Mouse (Mus musculus) lung, embryonic 16.5 days (tissue): ENCODE data around the gene Lrp5. TPM values are rescaled to one million over a fixed set of nuclear protein-coding genes. Genes with fewer than 3 reads are reported as not detected.
A peak's percentile ranks its signal among the peaks of the same experiment; 100 is the strongest.

ENCODE experiments used
- ATAC-seq: fragments of 200-750 bp; cut with Nextera tagmentation; 2 replicates; pipeline ENCODE4 v1.8.0; 2017; ENCODE audit warnings: low read depth, mild to moderate bottlenecking, moderate library complexity
- H3K27ac ChIP-seq: fragments of 300-500 bp; sonication (generic); 2 replicates; pipeline ENCODE4 v1.5.1; 2014; ENCODE audit warnings: mild to moderate bottlenecking, control low read depth, low read length
- H3K27me3 ChIP-seq: fragments of 300-500 bp; sonication (generic); 2 replicates; pipeline ENCODE4 v1.6.1; 2014; ENCODE audit warnings: low read depth, low read length, mixed read lengths; ENCODE audit not compliant: control insufficient read depth, insufficient read depth
- H3K36me3 ChIP-seq: fragments of 300-500 bp; sonication (generic); 2 replicates; pipeline ENCODE4 v1.6.1; 2014; ENCODE audit warnings: low read length; ENCODE audit not compliant: control insufficient read depth, insufficient read depth
- H3K4me1 ChIP-seq: fragments of 300-500 bp; sonication (generic); replicated peaks from 2 replicates; pipeline ENCODE4 v1.6.1; 2014; ENCODE audit warnings: low read length, mixed read lengths; ENCODE audit not compliant: control insufficient read depth, insufficient read depth
- H3K4me2 ChIP-seq: fragments of 300-500 bp; sonication (generic); 2 replicates; pipeline ENCODE4 v1.6.1; 2014; ENCODE audit warnings: low read depth, low read length, control low read depth
- H3K4me3 ChIP-seq: fragments of 300-500 bp; sonication (generic); 2 replicates; pipeline ENCODE4 v1.5.1; 2014; ENCODE audit warnings: mild to moderate bottlenecking, low read length, control low read depth
- H3K9ac ChIP-seq: fragments of 300-500 bp; sonication (generic); 2 replicates; pipeline ENCODE4 v1.6.1; 2014; ENCODE audit warnings: low read length, control low read depth
- H3K9me3 ChIP-seq: fragments of 300-500 bp; sonication (generic); 2 replicates; pipeline ENCODE4 v1.6.1; 2016; ENCODE audit warnings: low read length; ENCODE audit not compliant: control insufficient read depth
- WGBS: fragments of 180-500 bp; shearing (Covaris S2); extraction: QIAGEN DNeasy Blood & Tissue Kit; methylation state at CpG from one replicate; pipeline ENCODE4 v1.1.7; 2014; 5-methylcytosine and 5-hydroxymethylcytosine counted together
- polyA plus RNA-seq: library from polyadenylated mRNA; unstranded; fragments of >200 nt; fragmentation: Nextera tagmentation; extraction: Ambion mirVana; gene quantifications from 2 replicates; pipeline ENCODE4 v1.2.1, GENCODE M21; 2015

The Lrp5 gene
- polyA plus RNA-seq, 1 experiment from 2014 or later = 7.8 TPM

- 63% methylated on average over 5 of the region's 5 CpGs for WGBS
- Histone ChIP-seq H3K27me3 (no peaks in the 10 kb centered on the region), H3K27ac (peak overlapping the region; percentile 65), H3K4me1 (peaks cover 9% of the 10 kb centered on the region), H3K9me3 (peaks cover 7% of the 10 kb centered on the region), H3K4me3 (no peak overlapping the region), H3K36me3 (peaks cover 45% of the 10 kb centered on the region), H3K9ac (no peak overlapping the region; the same call in 1 of the 2 replicates), H3K4me2 (no peak overlapping the region)
- peak; percentile 13; the same call in 1 of the 2 replicates for ATAC-seq
These were observed 32.3 kb downstream of the Lrp5 start for GRCm38 (mm10) chr19:3654058-3654457.

DNA sequence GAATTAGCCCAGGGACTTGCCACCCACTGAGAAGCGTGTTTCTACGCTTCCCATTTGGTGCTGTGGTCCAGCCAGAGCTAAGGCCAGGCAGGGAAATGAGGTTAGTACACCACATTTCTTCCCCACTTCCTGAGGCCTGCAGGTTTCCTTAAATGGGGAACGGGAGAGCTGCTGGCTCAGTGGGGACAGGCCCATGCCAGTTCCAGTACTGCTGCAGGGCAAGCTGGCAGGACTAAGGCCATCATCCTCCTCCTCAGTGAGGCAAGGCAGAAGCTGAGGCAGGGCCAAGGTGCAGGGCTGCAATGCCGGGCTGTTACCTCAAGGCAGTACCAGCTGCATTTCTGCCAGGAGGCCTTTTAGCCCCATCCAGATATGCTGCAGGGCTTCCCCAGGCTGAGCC, 32.9 kb downstream of the Lrp5 start:
- Histone ChIP-seq H3K4me1 (peaks cover 9% of the 10 kb centered on the region), H3K4me3 (no peak overlapping the region), H3K9me3 (peaks cover 7% of the 10 kb centered on the region), H3K9ac (no peak overlapping the region), H3K27ac (peak overlapping the region; percentile 65), H3K27me3 (no peaks in the 10 kb centered on the region), H3K36me3 (peaks cover 39% of the 10 kb centered on the region), H3K4me2 (no peak overlapping the region)
- no peak for ATAC-seq
- 70% methylated on average over 4 of the region's 4 CpGs for WGBS

DNA sequence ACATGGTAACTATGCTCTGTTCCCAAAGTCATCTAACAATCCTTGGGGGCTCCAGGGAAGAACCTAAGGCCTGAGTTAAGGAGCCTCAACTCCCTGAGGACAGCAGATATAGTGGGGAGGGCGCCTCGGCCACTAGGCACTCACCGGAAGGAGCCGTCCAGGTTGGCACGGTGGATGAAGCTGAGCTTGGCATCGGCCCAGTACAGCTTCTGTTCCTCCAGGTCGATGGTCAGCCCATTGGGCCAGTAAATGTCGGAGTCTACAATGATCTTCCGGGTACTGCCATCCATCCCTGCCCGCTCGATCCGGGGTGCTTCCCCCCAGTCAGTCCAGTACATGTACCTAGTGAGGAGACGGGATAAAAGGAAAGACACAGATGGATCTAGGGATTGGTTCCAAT, 34.4 kb downstream of the Lrp5 start:
- H3K27me3 ChIP-seq = no peaks in the 10 kb centered on the region
- 95% methylated on average over 13 of the region's 13 CpGs for WGBS
- no peak overlapping the region for H3K4me3 ChIP-seq
- H3K9me3 ChIP-seq = peaks cover 7% of the 10 kb centered on the region
- no peak overlapping the region for H3K9ac ChIP-seq
- H3K4me2 ChIP-seq = no peak overlapping the region
- no peak for ATAC-seq
- H3K27ac ChIP-seq = no peak overlapping the region
- H3K4me1 ChIP-seq = peaks cover 9% of the 10 kb centered on the region
- H3K36me3 ChIP-seq = peaks cover 35% of the 10 kb centered on the region

GRCm38 (mm10) chr19:3651220-3651619, 35.1 kb downstream of the Lrp5 start:
- peaks cover 7% of the 10 kb centered on the region for H3K9me3 ChIP-seq
- H3K27me3 ChIP-seq = no peaks in the 10 kb centered on the region
- H3K27ac ChIP-seq = no peak overlapping the region
- no peak overlapping the region for H3K4me2 ChIP-seq
- WGBS = 98% methylated on average over 3 of the region's 3 CpGs
- no peak for ATAC-seq
- no peak overlapping the region for H3K4me3 ChIP-seq
- no peak overlapping the region for H3K9ac ChIP-seq
- H3K4me1 ChIP-seq = peaks cover 6% of the 10 kb centered on the region
- peaks cover 37% of the 10 kb centered on the region for H3K36me3 ChIP-seq

- ATAC-seq = no peak
- H3K4me1 ChIP-seq = peaks cover 6% of the 10 kb centered on the region
- H3K9me3 ChIP-seq = peaks cover 7% of the 10 kb centered on the region
- peaks cover 37% of the 10 kb centered on the region for H3K36me3 ChIP-seq
- H3K4me2 ChIP-seq = no peak overlapping the region
- H3K27me3 ChIP-seq = no peaks in the 10 kb centered on the region
- no peak overlapping the region for H3K9ac ChIP-seq
- WGBS = 85% methylated on average over 3 of the region's 3 CpGs
- H3K4me3 ChIP-seq = no peak overlapping the region
- no peak overlapping the region for H3K27ac ChIP-seq
These were observed 35.9 kb downstream of the Lrp5 start for GRCm38 (mm10) chr19:3650448-3650847.

GRCm38 (mm10) chr19:3648830-3649450, 37.4 kb downstream of the Lrp5 start:
- H3K4me3 ChIP-seq = no peak overlapping the region
- H3K4me2 ChIP-seq = no peak overlapping the region
- H3K9me3 ChIP-seq = peaks cover 7% of the 10 kb centered on the region
- ATAC-seq = no peak
- no peak overlapping the region for H3K9ac ChIP-seq
- 81% methylated on average over 10 of the region's 11 CpGs for WGBS
- H3K36me3 ChIP-seq = peaks cover 43% of the 10 kb centered on the region
- no peaks in the 10 kb centered on the region for H3K27me3 ChIP-seq
- no peak overlapping the region for H3K27ac ChIP-seq
- H3K4me1 ChIP-seq = peaks cover 3% of the 10 kb centered on the region; the same call in 1 of the 2 replicates

DNA sequence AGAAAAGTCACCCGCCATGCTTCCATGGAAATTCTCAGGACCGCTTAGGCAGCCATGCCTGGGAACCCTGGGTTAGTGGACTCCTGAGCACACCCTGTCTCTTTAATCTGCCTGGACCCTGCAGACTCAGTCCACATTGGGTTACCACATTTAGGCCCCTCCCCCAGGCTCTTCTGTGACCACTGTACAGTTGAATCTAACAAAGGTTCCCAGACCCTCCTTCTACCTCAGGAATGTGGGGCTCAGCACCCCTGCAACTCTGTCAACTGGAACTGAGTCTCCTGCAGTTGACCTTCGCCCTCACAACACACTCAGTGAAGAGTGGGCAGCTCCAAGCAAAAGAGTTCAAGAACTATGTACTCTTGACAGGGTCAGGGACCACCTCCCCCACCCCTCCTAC, 38.4 kb downstream of the Lrp5 start:
- H3K9me3 ChIP-seq = peaks cover 7% of the 10 kb centered on the region
- H3K9ac ChIP-seq = no peak overlapping the region
- ATAC-seq = no peak
- H3K4me2 ChIP-seq = no peak overlapping the region
- H3K4me1 ChIP-seq = no peaks in the 10 kb centered on the region; the same call in 1 of the 2 replicates
- H3K27ac ChIP-seq = no peak overlapping the region
- no peak overlapping the region for H3K4me3 ChIP-seq
- H3K27me3 ChIP-seq = no peaks in the 10 kb centered on the region
- H3K36me3 ChIP-seq = peaks cover 41% of the 10 kb centered on the region
- 86% methylated on average over 3 of the region's 3 CpGs for WGBS

DNA sequence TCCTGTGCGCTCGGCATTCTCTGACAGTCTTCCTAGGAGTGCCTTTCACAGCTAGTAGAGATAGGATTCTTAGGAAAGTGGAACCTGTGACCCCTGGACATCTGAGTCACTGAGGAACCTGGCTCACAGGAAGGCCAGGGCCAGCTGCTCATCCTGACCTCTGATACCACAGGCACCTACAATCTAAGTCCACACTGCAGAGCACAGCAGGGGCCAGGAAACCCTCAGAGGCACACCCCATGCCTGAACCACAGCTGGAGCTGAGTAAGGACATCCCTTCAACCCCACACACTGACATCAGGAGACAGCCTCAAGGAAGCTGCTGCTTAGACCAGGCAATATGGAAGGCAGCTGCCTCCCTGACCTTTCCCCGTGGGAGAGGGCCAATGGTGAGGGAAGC, 40.6 kb downstream of the Lrp5 start:
- Histone ChIP-seq H3K4me1 (peaks cover 3% of the 10 kb centered on the region; the same call in 1 of the 2 replicates), H3K9ac (no peak overlapping the region), H3K27ac (peak overlapping the region; percentile 55), H3K4me2 (no peak overlapping the region), H3K27me3 (no peaks in the 10 kb centered on the region), H3K4me3 (no peak overlapping the region), H3K36me3 (peaks cover 27% of the 10 kb centered on the region), H3K9me3 (no peaks in the 10 kb centered on the region)
- 77% methylated on average over 3 of the region's 3 CpGs for WGBS
- ATAC-seq = 0 out of 2 replicates have a peak, but pooled peaks have one; percentile 33

DNA sequence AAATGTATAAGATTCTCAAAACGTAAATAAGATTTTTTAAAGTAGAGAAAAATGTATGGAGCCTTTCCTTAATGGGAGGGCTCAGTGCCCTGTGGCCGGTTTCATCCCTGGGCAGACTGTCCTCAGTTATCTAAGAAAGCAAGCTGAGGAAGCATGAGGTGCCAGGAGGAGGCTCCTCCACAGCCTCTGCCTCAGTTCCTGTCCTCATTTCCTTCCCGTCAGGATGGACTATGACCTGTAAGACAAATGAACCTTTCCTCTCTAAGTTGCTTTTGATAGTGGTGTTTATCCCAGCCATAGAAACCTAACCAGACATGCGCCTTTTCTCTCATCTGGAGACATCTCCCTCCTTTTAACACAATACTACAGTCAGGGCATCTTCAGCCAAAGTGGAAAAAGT, 41.0 kb downstream of the Lrp5 start:
- H3K36me3 ChIP-seq = peaks cover 25% of the 10 kb centered on the region

More for the DNA sequence above, 41.0 kb downstream of the Lrp5 start:
- Histone ChIP-seq H3K4me3 (no peak overlapping the region), H3K4me2 (no peak overlapping the region), H3K27ac (0 out of 2 replicates have a peak overlapping the region, but pooled peaks have one; percentile 14), H3K9ac (no peak overlapping the region), H3K27me3 (no peaks in the 10 kb centered on the region), H3K9me3 (no peaks in the 10 kb centered on the region), H3K4me1 (peaks cover 3% of the 10 kb centered on the region; the same call in 1 of the 2 replicates)
- WGBS = 74% methylated on average over 4 of the region's 4 CpGs
- ATAC-seq = peak; percentile 37; the same call in 1 of the 2 replicates
